Comparison of ENCODE assay signal across 9 mouse cellular contexts in the genomic region with DNA sequence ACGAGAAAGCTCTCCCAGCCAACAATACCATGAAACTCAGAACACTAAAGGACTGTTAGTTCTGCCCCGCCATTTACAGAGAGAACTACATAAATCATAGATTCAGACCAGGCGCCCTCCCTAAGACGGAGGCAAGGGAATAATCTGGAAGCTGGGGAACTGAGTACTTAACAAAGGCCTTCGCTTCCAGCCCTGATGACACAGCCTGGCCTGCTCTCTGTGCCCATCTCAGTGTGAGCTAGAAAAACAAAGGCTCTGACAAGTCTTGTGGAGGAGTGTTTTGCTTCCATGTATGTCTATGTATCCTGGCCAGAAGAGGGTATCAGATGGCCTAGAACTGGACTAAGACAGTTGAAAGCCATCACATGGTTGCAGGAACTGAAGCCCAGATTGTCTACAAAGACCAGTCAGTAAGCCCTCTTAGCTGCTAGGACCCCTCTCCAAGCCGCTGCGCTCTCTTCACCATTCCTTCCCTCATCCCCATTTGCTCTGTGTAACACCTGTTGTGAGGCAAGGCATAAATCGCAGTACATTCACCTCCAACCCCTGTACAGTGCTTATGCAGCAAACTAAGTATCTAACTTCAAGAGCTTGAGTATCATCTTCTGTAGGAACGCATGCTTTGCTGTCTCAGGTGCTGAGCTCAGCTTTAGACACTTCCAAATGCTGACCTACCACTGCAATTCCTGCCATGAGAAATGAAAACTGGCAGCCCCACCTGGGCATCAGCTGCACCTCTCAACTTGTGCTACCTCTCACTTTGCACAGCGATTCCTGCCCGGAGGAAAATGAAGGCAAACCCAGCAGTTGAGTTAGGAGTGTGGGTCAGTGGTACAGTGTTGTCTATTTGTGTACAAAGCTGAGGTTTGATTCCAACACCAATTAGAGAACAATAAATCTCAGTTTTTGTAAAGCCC. TPM values are rescaled to one million over a fixed set of nuclear protein-coding genes. Genes with fewer than 3 reads are reported as not detected.
DNase-seq lines count a peak whose midpoint lies in the region; ATAC-seq and TF ChIP-seq lines count a peak whose summit lies in the region.
"Had no signal": no experiment of that assay in that cellular context is flagged by ENCODE, and none has a peak within 500 bp of the region (broad histone marks: within the 10 kb centered on the region; RNA-seq: fewer than 3 reads in every experiment).

No protein-coding gene starts in this region.

- no peak for DNase-seq in cerebellum, adult 11-12 months
- no peak for DNase-seq in left cerebral cortex, adult 2 months (ENCODE audit: extremely low spot score in 1 of 2, low spot score in 2 of 2)
- DNase-seq in left cerebral cortex, postnatal 10 days (ENCODE audit: extremely low spot score in 1 of 2, low spot score in 2 of 2): no peak
- no peak for DNase-seq in limb, embryonic 11.5 days (ENCODE audit: low spot score)
- no peak for DNase-seq in adrenal gland, postnatal 36 days
- DNase-seq in right cerebral cortex, postnatal 10 days (ENCODE audit: low spot score in 2 of 2): no peak
- DNase-seq: kidney, postnatal 4 days had no signal

- peak overlapping the region; percentile 42; the same call in 1 of the 2 replicates for H3K27ac ChIP-seq in left cerebral cortex, adult 2 months
- H3K27ac ChIP-seq in limb, embryonic 11.5 days (replicated peaks; ENCODE audit: low read depth, low read length): no peak overlapping the region
- peak overlapping the region; percentile 41; the same call in 1 of the 2 replicates for H3K27ac ChIP-seq in stomach, embryonic 14.5 days (ENCODE audit: low read length)

- 88% methylated on average over 11 of the region's 11 CpGs for WGBS in limb, embryonic 11.5 days
- 85% methylated on average over 11 of the region's 11 CpGs for WGBS in stomach, embryonic 14.5 days

- no peaks in the 10 kb centered on the region for H3K4me1 ChIP-seq in limb, embryonic 11.5 days (ENCODE audit: control insufficient read depth, insufficient read depth, low read length)
- 0 out of 2 replicates have a peak, but pooled peaks cover 6% of the 10 kb centered on the region for H3K4me1 ChIP-seq in stomach, embryonic 14.5 days (ENCODE audit: control insufficient read depth, insufficient read depth, low read length)

- 0 out of 2 replicates have a peak, but pooled peaks have one; percentile 27 for ATAC-seq in cerebellum, adult (ENCODE audit: insufficient number of reproducible peaks, low FRiP score, low TSS enrichment)
- ATAC-seq in limb, embryonic 11.5 days (ENCODE audit: insufficient number of reproducible peaks, low FRiP score, low TSS enrichment, low read depth): no peak
- ATAC-seq in stomach, embryonic 14.5 days (ENCODE audit: insufficient number of reproducible peaks, insufficient read depth, low FRiP score, low read depth): no peak

- no peaks in the 10 kb centered on the region for H3K27me3 ChIP-seq in limb, embryonic 11.5 days (ENCODE audit: control insufficient read depth, insufficient read depth, low read length)
- no peaks in the 10 kb centered on the region for H3K27me3 ChIP-seq in stomach, embryonic 14.5 days (ENCODE audit: control insufficient read depth, insufficient read depth, low read length)

- H3K4me3 ChIP-seq in left cerebral cortex, adult 2 months: no peak overlapping the region
- no peak overlapping the region for H3K4me3 ChIP-seq in limb, embryonic 11.5 days (ENCODE audit: low read depth, low read length)
- H3K4me3 ChIP-seq in stomach, embryonic 14.5 days (ENCODE audit: low read depth, low read length): no peak overlapping the region

- no peak overlapping the region for H3K4me2 ChIP-seq in limb, embryonic 11.5 days (ENCODE audit: low read depth, severe bottlenecking)
- H3K4me2 ChIP-seq in stomach, embryonic 14.5 days (replicated peaks; ENCODE audit: low read depth, low read length): no peak overlapping the region

- no peak for TF ChIP-seq CTCF in left cerebral cortex, adult 2 months (IDR thresholded peaks at IDR 0.05)

- H3K36me3 ChIP-seq in limb, embryonic 11.5 days (ENCODE audit: control insufficient read depth, insufficient read depth, low read length): peaks cover 7% of the 10 kb centered on the region; the same call in 1 of the 2 replicates
- peaks cover 37% of the 10 kb centered on the region for H3K36me3 ChIP-seq in stomach, embryonic 14.5 days (ENCODE audit: control insufficient read depth, insufficient read depth, low read length)

- intact Hi-C loops in left cerebral cortex, adult 2 months (cut with DNase I): no loop called here
- intact Hi-C loops in left cerebral cortex, postnatal 10 days (cut with DNase I): loop anchor here (5.0 kb wide), 1 partner anchor 106 kb away; no protein-coding TSS in a partner anchor

- H3K9ac ChIP-seq in limb, embryonic 11.5 days (ENCODE audit: low read length): 0 out of 2 replicates have a peak overlapping the region, but pooled peaks have one; percentile 27
- H3K9ac ChIP-seq in stomach, embryonic 14.5 days (replicated peaks; ENCODE audit: low read depth, low read length): no peak overlapping the region

- no peaks in the 10 kb centered on the region for H3K9me3 ChIP-seq in limb, embryonic 11.5 days (ENCODE audit: control insufficient read depth, low read length)
- H3K9me3 ChIP-seq in stomach, embryonic 14.5 days (ENCODE audit: control insufficient read depth, low read depth, low read length): no peaks in the 10 kb centered on the region

RNA-seq across cellular contexts. Expression of gene Chd2, which starts 20.1 kb away (rescaled TPM):
- 10 to 100 TPM; 57.4 to 60.3 TPM for total RNA-seq in left cerebral cortex, adult 2 months (2021)
- 10 to 100 TPM; 42.9 to 52.4 TPM for total RNA-seq in left cerebral cortex, postnatal 10 days (2021)
- polyA plus RNA-seq in limb, embryonic 11.5 days (2014; fragmentation: Nextera tagmentation; extraction: Ambion mirVana): 48.9 and 64.6 TPM in 2 replicates
- polyA plus RNA-seq in stomach, embryonic 14.5 days (2014; fragmentation: Nextera tagmentation; extraction: Ambion mirVana): 71.0 and 77.2 TPM in 2 replicates
- total RNA-seq in adrenal gland, postnatal 36 days (2021): 10 to 100 TPM; 40.9 to 41.6 TPM
